Mouse (Mus musculus) neural tube, embryonic 15.5 days (tissue): Measurements from ENCODE around the gene Cwf19l1. TPM values are rescaled to one million over a fixed set of nuclear protein-coding genes. Genes with fewer than 3 reads are reported as not detected.

ENCODE experiments used
- ATAC-seq: fragments of 200-750 bp; cut with Nextera tagmentation; 2 replicates; pipeline ENCODE4 v1.8.0; 2017; ENCODE audit warnings: mild to moderate bottlenecking, moderate TSS enrichment, moderate library complexity; ENCODE audit not compliant: low FRiP score
- H3K27ac ChIP-seq: fragments of 300-500 bp; sonication (generic); replicated peaks from 2 replicates; pipeline ENCODE4 v1.5.1; 2015; ENCODE audit warnings: mild to moderate bottlenecking, inconsistent platforms
- H3K27me3 ChIP-seq: fragments of 300-500 bp; sonication (generic); replicated peaks from 2 replicates; pipeline ENCODE4 v1.6.1; 2015; ENCODE audit warnings: inconsistent platforms
- H3K36me3 ChIP-seq: fragments of 300-500 bp; sonication (generic); 2 replicates; pipeline ENCODE4 v1.6.1; 2015; ENCODE audit warnings: inconsistent platforms
- H3K4me1 ChIP-seq: fragments of 300-500 bp; sonication (generic); 2 replicates; pipeline ENCODE4 v1.6.1; 2015; ENCODE audit warnings: inconsistent platforms
- H3K4me2 ChIP-seq: fragments of 300-500 bp; sonication (generic); 2 replicates; pipeline ENCODE4 v1.6.1; 2015; ENCODE audit warnings: inconsistent platforms, mild to moderate bottlenecking, moderate library complexity
- H3K4me3 ChIP-seq: fragments of 300-500 bp; sonication (generic); replicated peaks from 2 replicates; pipeline ENCODE4 v1.5.1; 2015; ENCODE audit warnings: mild to moderate bottlenecking, inconsistent platforms
- H3K9ac ChIP-seq: fragments of 300-500 bp; sonication (generic); replicated peaks from 2 replicates; pipeline ENCODE4 v1.6.1; 2015; ENCODE audit warnings: mild to moderate bottlenecking, inconsistent platforms
- H3K9me3 ChIP-seq: fragments of 300-500 bp; sonication (generic); replicated peaks from 2 replicates; pipeline ENCODE4 v1.6.1; 2016; ENCODE audit warnings: inconsistent platforms
- WGBS: fragments of 180-500 bp; shearing (Covaris S2); methylation state at CpG from one replicate; pipeline ENCODE4 v1.1.7; 2015; ENCODE audit warnings: mixed read lengths; 5-methylcytosine and 5-hydroxymethylcytosine counted together
- polyA plus RNA-seq: library from polyadenylated mRNA; unstranded; fragments of >200 nt; fragmentation: Nextera tagmentation; extraction: Ambion mirVana; gene quantifications from 2 replicates; pipeline ENCODE4 v1.2.1, GENCODE M21; 2015

The Cwf19l1 gene
- polyA plus RNA-seq, 1 experiment from 2014 or later = 29.8 TPM

DNA sequence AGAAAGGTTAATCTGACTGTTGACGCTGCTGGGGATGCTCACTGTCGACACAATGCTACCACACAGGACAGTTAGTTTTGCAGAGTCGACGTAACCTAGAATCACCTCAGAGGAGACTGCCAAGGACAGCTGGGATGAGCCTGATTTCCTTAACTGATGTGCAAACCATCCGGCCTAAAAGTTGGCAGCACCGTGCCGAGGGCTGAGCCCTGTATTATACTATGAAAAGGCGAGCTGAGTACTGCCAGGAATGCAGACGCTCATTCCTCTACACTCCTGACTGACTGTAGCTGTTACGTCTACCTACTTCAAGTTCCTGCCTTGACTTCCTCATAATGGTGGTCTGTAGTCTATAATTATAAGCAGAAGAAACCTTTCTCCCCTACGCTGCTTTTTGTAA lies 60.7 kb downstream of the Cwf19l1 start:
- Histone ChIP-seq H3K9ac (no peak overlapping the region), H3K36me3 (peaks cover 49% of the 10 kb centered on the region), H3K4me3 (no peak overlapping the region), H3K4me1 (peaks cover 8% of the 10 kb centered on the region), H3K9me3 (no peaks in the 10 kb centered on the region), H3K4me2 (no peak overlapping the region), H3K27me3 (no peaks in the 10 kb centered on the region), H3K27ac (no peak overlapping the region)
- whole genome bisulfite sequencing = 89% methylated on average over 11 of the region's 11 CpGs
- no peak for ATAC-seq

DNA sequence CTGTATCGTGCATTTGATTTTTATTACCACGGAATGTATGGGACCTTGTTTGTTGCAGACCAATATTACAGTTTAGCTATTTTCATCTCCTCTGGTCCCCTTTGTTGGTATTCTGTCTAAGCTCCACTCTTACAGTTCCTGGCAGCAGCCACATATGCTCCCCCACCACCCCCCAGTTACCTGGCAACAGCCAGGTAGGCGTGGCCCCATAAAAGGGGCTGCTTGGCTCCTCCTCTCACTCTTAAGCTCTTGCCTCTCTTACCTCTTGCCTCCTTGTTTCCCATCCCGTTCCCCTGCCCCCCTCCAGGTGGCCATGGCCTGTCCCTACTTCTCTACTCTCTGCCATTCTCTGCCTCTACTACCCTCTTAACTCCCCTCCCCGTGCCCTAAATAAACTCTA lies 64.5 kb downstream of the Cwf19l1 start:
- Histone ChIP-seq H3K9me3 (no peaks in the 10 kb centered on the region), H3K27me3 (no peaks in the 10 kb centered on the region), H3K9ac (no peak overlapping the region), H3K4me3 (no peak overlapping the region), H3K4me1 (peaks cover 29% of the 10 kb centered on the region), H3K36me3 (peaks cover 14% of the 10 kb centered on the region), H3K27ac (no peak overlapping the region), H3K4me2 (no peak overlapping the region)
- 63% methylated on average over 5 of the region's 5 CpGs for WGBS
- ATAC-seq = no peak

- H3K9me3 ChIP-seq = no peaks in the 10 kb centered on the region
- no peaks in the 10 kb centered on the region for H3K27me3 ChIP-seq
- peak overlapping the region; percentile 64 for H3K4me3 ChIP-seq
- no peak for ATAC-seq
- 0 out of 2 replicates have a peak, but pooled peaks cover 3% of the 10 kb centered on the region for H3K36me3 ChIP-seq
- 10% methylated on average over 4 of the region's 4 CpGs for WGBS
- H3K9ac ChIP-seq = peak overlapping the region; percentile 62
- H3K4me2 ChIP-seq = peak overlapping the region; percentile 90
- H3K27ac ChIP-seq = peak overlapping the region; percentile 79
- peaks cover 29% of the 10 kb centered on the region for H3K4me1 ChIP-seq
These were observed 65.8 kb downstream of the Cwf19l1 start for GRCm38 (mm10) chr19:44069914-44070232.

- H3K9ac ChIP-seq = peak within 1 kb of the TSS; percentile 62
- H3K27me3 ChIP-seq = no peaks in the 10 kb centered on the region
- H3K4me2 ChIP-seq = peak within 1 kb of the TSS; percentile 90
- under 1% methylated on average over 72 of the region's 75 CpGs for WGBS
- H3K4me3 ChIP-seq = peak within 1 kb of the TSS; percentile 64
- ATAC-seq = peak; percentile 96
- H3K36me3 ChIP-seq = 0 out of 2 replicates have a peak, but pooled peaks cover 3% of the 10 kb centered on the region
- H3K9me3 ChIP-seq = no peaks in the 10 kb centered on the region
- peak within 1 kb of the TSS; percentile 79 for H3K27ac ChIP-seq
- H3K4me1 ChIP-seq = peaks cover 29% of the 10 kb centered on the region
These were observed 66.4 kb downstream of the Cwf19l1 start, which contains the start of gene Erlin1 for GRCm38 (mm10) chr19:44069121-44069913. Erlin1 (minus strand) TSS chr19:44069785.

DNA sequence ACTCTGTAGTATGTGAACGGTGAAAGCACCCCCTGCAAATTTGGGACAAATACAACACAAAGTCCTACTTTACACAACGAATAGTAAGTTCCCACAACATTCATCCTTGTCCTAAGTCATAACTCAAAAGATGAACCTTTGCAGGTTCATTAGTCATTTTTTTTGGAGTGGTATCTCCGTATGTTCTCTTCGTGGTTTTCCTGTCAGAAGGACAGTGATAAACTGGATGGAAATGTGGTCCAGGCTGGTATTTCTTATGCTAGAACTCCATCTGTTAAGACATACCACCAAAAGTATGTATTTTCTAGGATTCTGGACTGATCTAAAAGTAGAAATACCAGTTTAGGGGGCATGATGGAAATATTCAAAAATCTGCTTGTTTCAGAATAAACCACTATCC lies 67.4 kb downstream of the Cwf19l1 start:
- Histone ChIP-seq H3K9me3 (no peaks in the 10 kb centered on the region), H3K9ac (peak overlapping the region; percentile 62; the same call in 1 of the 2 replicates), H3K27me3 (no peaks in the 10 kb centered on the region), H3K4me1 (peaks cover 29% of the 10 kb centered on the region), H3K27ac (no peak overlapping the region), H3K4me2 (peak overlapping the region; percentile 90), H3K36me3 (peaks cover 10% of the 10 kb centered on the region), H3K4me3 (peak overlapping the region; percentile 64)
- ATAC-seq = no peak
- WGBS = 85% methylated on average over 4 of the region's 4 CpGs

DNA sequence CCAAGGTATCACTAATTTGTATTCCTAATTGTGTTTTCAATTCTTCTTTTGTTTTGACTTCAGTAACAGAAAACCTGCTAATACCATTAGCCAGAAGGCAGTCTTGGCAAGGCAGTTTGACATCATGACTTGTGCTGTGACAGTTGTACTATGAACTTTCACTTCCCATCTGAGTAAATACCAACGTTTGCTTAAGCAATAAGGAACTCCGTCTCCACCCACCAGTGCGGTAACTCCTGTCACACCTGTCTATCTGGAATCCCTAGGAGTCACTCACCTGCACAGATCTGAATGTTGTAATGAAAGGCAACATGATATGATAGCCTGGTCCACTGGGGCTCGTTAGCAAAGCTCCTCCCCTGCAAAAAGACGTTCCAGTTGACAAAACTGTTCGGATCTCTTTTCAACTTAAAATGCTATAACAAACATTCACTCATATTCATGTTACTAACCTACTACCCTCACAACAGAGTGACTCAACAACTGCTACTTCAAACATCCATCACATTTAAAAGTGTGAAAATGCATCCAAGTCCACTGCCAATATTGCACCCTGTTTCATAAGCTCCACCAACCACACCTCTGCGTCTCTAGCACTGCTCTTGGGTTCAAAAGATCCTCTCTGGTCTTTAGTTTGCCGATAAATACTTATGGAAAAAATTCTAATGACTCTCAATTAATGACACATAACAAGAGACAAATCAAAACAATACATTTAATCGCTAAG lies 68.2 kb downstream of the Cwf19l1 start:
- Histone ChIP-seq H3K4me2 (no peak overlapping the region; the same call in 1 of the 2 replicates), H3K36me3 (peaks cover 12% of the 10 kb centered on the region), H3K27ac (no peak overlapping the region), H3K9ac (no peak overlapping the region), H3K27me3 (no peaks in the 10 kb centered on the region), H3K9me3 (no peaks in the 10 kb centered on the region), H3K4me1 (peaks cover 29% of the 10 kb centered on the region), H3K4me3 (no peak overlapping the region)
- 85% methylated on average over 9 of the region's 9 CpGs for WGBS
- ATAC-seq = no peak

DNA sequence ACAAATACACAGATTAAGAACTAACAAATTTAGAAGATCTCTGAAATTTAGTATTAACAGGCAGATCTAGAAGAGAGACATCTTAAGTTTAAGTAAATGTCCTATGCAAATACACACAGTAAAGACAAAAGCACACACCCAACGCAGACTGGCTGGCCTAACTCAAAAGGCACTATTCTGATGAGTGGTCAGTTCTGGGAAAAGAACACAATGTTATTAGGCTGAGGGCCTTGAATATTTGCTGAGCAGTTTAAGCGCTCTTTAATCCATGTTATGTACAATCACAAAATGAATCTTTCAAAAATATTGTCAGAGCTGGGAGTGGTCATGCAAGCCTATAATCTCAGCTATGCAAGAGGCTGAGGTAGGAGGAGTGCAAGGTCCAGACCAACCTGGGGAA lies 70.9 kb downstream of the Cwf19l1 start:
- H3K9ac ChIP-seq = no peak overlapping the region
- H3K27ac ChIP-seq = no peak overlapping the region
- peaks cover 19% of the 10 kb centered on the region for H3K4me1 ChIP-seq
- no peak overlapping the region for H3K4me3 ChIP-seq
- H3K4me2 ChIP-seq = no peak overlapping the region
- no peak for ATAC-seq
- no peaks in the 10 kb centered on the region for H3K9me3 ChIP-seq
- H3K27me3 ChIP-seq = no peaks in the 10 kb centered on the region
- 92% methylated on average over 2 of the region's 2 CpGs for WGBS
- peaks cover 27% of the 10 kb centered on the region for H3K36me3 ChIP-seq

DNA sequence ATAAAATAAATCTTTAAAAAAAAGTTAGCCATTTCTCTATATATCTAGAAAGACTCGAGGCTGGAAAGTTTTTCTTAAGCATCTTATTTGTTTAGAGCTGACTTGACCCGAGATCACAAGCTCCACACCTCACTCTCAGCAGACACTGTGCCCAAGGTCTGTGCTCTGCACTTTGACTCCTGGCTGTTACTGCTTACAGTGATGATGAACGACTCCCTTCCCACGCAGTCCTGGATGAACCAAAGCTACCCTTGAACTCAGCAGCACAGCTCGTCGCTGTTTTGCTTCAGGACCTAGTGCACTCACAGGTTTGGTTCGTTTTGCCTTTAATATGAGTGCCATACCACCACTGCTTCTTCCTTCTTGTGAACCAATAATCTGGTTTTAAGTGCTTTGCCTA lies 71.9 kb downstream of the Cwf19l1 start:
- Histone ChIP-seq H3K9me3 (no peaks in the 10 kb centered on the region), H3K27me3 (no peaks in the 10 kb centered on the region), H3K4me2 (no peak overlapping the region), H3K4me3 (no peak overlapping the region), H3K4me1 (peaks cover 17% of the 10 kb centered on the region), H3K9ac (no peak overlapping the region), H3K36me3 (peaks cover 35% of the 10 kb centered on the region), H3K27ac (no peak overlapping the region)
- ATAC-seq = no peak
- 87% methylated on average over 7 of the region's 7 CpGs for WGBS

DNA sequence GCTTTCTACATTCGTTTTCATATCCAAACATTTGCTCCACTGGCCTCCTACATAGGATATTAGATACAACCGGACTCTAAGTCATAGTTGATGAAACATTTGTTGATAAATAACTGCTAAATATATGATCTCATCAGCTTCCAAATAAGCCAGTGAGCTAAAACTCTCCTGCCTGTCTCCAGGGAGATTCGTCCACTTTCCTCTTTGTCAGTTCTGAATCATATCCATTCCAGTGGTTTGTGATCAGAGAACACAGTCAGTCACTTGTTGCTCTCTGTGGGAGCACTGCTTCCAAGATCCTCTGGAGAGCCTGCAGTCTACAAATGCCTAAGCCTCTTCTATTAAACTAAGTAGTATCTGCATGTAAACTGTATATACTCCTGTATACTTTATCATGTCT lies 75.5 kb downstream of the Cwf19l1 start:
- Histone ChIP-seq H3K27ac (no peak overlapping the region), H3K9me3 (no peaks in the 10 kb centered on the region), H3K4me2 (no peak overlapping the region), H3K9ac (no peak overlapping the region), H3K4me1 (no peaks in the 10 kb centered on the region), H3K36me3 (peaks cover 54% of the 10 kb centered on the region), H3K4me3 (no peak overlapping the region), H3K27me3 (no peaks in the 10 kb centered on the region)
- no peak for ATAC-seq
- WGBS = 94% methylated on average over 3 of the region's 3 CpGs

Other genes with a start within 250 kb of the Cwf19l1 start
- gene Dnmbp, start 195.7 kb downstream of the Cwf19l1 start, polyA plus RNA-seq = 8.0 and 12.7 TPM in 2 replicates
- gene Cpn1, start 149.3 kb downstream of the Cwf19l1 start, polyA plus RNA-seq = 0.10 and 1.3 TPM in 2 replicates
- gene Cyp2c23, start 106.7 kb downstream of the Cwf19l1 start, polyA plus RNA-seq = 0.09 TPM in 1 of 2 replicates, not detected in the other
- 20.2 and 22.8 TPM in 2 replicates for gene Erlin1, start 66.1 kb downstream of the Cwf19l1 start, polyA plus RNA-seq
- gene Chuk, start 28.4 kb downstream of the Cwf19l1 start, polyA plus RNA-seq = 55.8 and 62.6 TPM in 2 replicates
- 158 and 169 TPM in 2 replicates for gene Bloc1s2, start 10.6 kb upstream of the Cwf19l1 start, polyA plus RNA-seq
- gene Pkd2l1, start 56.6 kb upstream of the Cwf19l1 start, polyA plus RNA-seq = 3.0 and 3.7 TPM in 2 replicates
- gene Scd3, start 67.4 kb upstream of the Cwf19l1 start, polyA plus RNA-seq = 4.4 and 4.8 TPM in 2 replicates
- 256 and 264 TPM in 2 replicates for gene Scd2, start 157.8 kb upstream of the Cwf19l1 start, polyA plus RNA-seq
- 0.09 and 0.15 TPM in 2 replicates for gene Scd4, start 197.2 kb upstream of the Cwf19l1 start, polyA plus RNA-seq